Mouse (Mus musculus): ENCODE measurements around the gene Oaz1. TPM values are rescaled to one million over a fixed set of nuclear protein-coding genes. Genes with fewer than 3 reads are reported as not detected.
A peak's percentile ranks its signal among the peaks of the same experiment; 100 is the strongest.

Gene Oaz1
- polyA plus RNA-seq, 1 experiment from 2014 or later = 1,351 TPM

DNA sequence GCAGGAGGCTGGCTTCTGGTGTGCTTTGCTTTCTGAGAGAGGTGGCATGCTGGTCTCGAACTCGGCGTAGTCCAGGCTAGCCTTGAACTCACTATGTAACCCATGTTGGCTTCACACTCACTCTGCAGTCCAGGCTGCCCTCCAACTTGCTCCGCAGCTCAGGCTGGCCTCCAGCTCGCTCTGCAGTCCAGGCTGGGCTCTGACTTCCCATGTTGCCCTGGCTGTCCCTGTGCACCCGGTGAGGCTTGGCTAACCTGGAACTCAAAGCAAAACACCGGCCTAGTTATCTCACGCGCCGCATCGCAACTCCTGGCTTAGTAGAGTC is 29.3 kb downstream of the Oaz1 start:
- no peak overlapping the region for H3K27ac ChIP-seq (ENCODE audit: low read length)
- H3K27me3 ChIP-seq (replicated peaks; ENCODE audit: control insufficient read depth, insufficient read depth, low read length) = no peaks in the 10 kb centered on the region
- H3K4me2 ChIP-seq (ENCODE audit: low read length) = peak overlapping the region; percentile 99
- ATAC-seq = no peak
- WGBS = 25% methylated on average over 11 of the region's 11 CpGs
- no peaks in the 10 kb centered on the region for H3K9me3 ChIP-seq (ENCODE audit: control insufficient read depth, low read length)
- H3K4me1 ChIP-seq (replicated peaks; ENCODE audit: control insufficient read depth, insufficient read depth, low read length) = peaks cover 30% of the 10 kb centered on the region
- H3K9ac ChIP-seq (replicated peaks; ENCODE audit: low read depth, low read length) = peak overlapping the region; percentile 84
- H3K4me3 ChIP-seq (replicated peaks; ENCODE audit: low read length) = peak overlapping the region; percentile 69
- H3K36me3 ChIP-seq (ENCODE audit: control insufficient read depth, insufficient read depth) = peaks cover 16% of the 10 kb centered on the region

DNA sequence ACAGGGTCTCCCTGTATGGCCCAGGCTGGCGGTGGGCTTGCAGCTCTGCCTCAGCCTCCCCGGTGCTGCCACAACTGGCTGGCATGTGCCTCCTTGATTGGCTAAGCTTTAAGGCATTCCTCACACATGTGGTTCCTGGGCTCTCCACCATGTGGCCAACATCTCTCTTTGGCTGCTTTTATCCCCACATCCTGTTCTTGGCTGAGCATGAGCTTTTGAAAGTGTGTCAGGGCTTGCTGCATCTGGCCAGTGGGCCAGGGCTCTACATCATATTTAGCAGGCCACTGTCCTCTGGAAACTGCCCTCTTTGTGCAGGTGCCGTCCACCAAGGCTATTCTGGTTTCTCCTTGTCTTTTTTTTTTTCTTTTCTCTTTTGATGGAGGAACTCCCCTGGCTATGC is 29.8 kb downstream of the Oaz1 start:
- peak overlapping the region; percentile 99 for H3K4me2 ChIP-seq (ENCODE audit: low read length)
- WGBS = 64% methylated on average over 3 of the region's 3 CpGs
- no peak overlapping the region for H3K9ac ChIP-seq (replicated peaks; ENCODE audit: low read depth, low read length)
- no peaks in the 10 kb centered on the region for H3K27me3 ChIP-seq (replicated peaks; ENCODE audit: control insufficient read depth, insufficient read depth, low read length)
- H3K4me1 ChIP-seq (replicated peaks; ENCODE audit: control insufficient read depth, insufficient read depth, low read length) = peaks cover 30% of the 10 kb centered on the region
- ATAC-seq = no peak
- no peak overlapping the region for H3K27ac ChIP-seq (ENCODE audit: low read length)
- peaks cover 13% of the 10 kb centered on the region for H3K36me3 ChIP-seq (ENCODE audit: control insufficient read depth, insufficient read depth)
- H3K4me3 ChIP-seq (replicated peaks; ENCODE audit: low read length) = peak overlapping the region; percentile 69; the same call in 1 of the 2 replicates
- H3K9me3 ChIP-seq (ENCODE audit: control insufficient read depth, low read length) = no peaks in the 10 kb centered on the region

DNA sequence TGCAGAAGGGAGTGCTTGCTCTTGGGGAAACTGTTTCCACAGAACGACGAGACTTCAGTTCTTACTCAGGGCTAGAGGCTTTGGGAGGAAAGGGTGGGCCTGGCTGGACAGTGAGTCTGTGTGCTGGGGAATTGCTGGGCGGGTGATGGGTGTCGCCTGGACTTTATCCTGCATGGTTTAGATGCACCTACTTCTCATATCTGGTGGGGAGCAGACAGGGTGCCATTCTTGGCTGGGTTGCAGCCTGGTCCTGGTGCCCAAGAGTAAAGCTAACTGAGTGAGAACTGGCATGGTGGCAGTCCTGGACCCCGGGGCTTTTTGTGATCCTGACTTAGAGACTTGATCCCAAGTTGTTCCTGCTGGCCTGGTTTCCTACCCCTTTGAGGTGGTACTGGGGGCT is 30.5 kb downstream of the Oaz1 start:
- H3K4me2 ChIP-seq (ENCODE audit: low read length) = no peak overlapping the region
- peaks cover 10% of the 10 kb centered on the region for H3K36me3 ChIP-seq (ENCODE audit: control insufficient read depth, insufficient read depth)
- no peaks in the 10 kb centered on the region for H3K9me3 ChIP-seq (ENCODE audit: control insufficient read depth, low read length)
- H3K4me1 ChIP-seq (replicated peaks; ENCODE audit: control insufficient read depth, insufficient read depth, low read length) = peaks cover 30% of the 10 kb centered on the region
- 88% methylated on average over 5 of the region's 5 CpGs for WGBS
- no peaks in the 10 kb centered on the region for H3K27me3 ChIP-seq (replicated peaks; ENCODE audit: control insufficient read depth, insufficient read depth, low read length)
- H3K4me3 ChIP-seq (replicated peaks; ENCODE audit: low read length) = no peak overlapping the region
- no peak overlapping the region for H3K9ac ChIP-seq (replicated peaks; ENCODE audit: low read depth, low read length)
- no peak overlapping the region for H3K27ac ChIP-seq (ENCODE audit: low read length)
- ATAC-seq = no peak

DNA sequence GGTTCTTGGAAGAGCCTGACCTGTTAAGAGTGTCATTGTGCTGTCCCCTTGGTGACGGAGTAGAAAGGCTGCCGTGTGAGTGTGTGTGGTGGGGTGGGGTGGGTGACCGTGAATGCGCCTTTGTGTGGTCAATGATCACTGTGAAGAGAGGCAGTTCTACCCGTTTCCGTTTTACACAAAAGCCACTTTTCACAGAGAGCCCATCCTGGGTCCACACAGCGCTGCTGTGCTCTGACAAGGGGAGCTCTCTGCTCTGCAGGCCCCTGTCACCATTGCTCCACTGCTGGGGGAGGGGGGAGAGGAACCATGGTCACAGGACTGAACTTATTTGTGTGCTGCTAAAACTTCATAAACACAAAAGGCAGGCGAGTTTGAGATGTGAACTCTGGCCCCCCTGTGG is 30.9 kb downstream of the Oaz1 start:
- Histone ChIP-seq H3K9me3 (ENCODE audit: control insufficient read depth, low read length) (no peaks in the 10 kb centered on the region), H3K27ac (ENCODE audit: low read length) (no peak overlapping the region), H3K4me3 (replicated peaks; ENCODE audit: low read length) (no peak overlapping the region), H3K27me3 (replicated peaks; ENCODE audit: control insufficient read depth, insufficient read depth, low read length) (no peaks in the 10 kb centered on the region), H3K9ac (replicated peaks; ENCODE audit: low read depth, low read length) (no peak overlapping the region), H3K4me2 (ENCODE audit: low read length) (no peak overlapping the region), H3K36me3 (ENCODE audit: control insufficient read depth, insufficient read depth) (peaks cover 6% of the 10 kb centered on the region), H3K4me1 (replicated peaks; ENCODE audit: control insufficient read depth, insufficient read depth, low read length) (peaks cover 30% of the 10 kb centered on the region)
- ATAC-seq = no peak
- 38% methylated on average over 8 of the region's 8 CpGs for WGBS

DNA sequence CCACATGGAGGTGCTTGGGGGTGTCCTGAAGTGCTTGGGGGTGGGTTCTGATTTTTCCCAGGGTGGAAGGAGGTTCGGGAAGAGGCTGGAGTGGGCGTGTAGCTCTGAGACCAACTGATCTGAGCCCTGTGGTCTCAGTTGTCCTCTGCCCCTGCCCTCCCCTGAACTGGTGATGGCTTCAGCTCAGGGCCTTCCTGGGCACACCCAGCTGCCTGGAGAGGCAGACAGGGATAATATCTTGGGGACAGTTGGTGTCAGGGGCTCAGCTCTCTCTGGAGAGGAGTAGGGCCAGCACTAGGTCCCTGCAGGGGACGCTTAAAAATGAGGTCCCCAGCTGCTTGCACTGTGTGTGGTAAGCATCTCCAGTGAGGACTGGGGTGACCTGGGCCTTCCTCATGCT is 31.4 kb downstream of the Oaz1 start:
- no peak overlapping the region for H3K9ac ChIP-seq (replicated peaks; ENCODE audit: low read depth, low read length)
- no peaks in the 10 kb centered on the region for H3K9me3 ChIP-seq (ENCODE audit: control insufficient read depth, low read length)
- peaks cover 30% of the 10 kb centered on the region for H3K4me1 ChIP-seq (replicated peaks; ENCODE audit: control insufficient read depth, insufficient read depth, low read length)
- no peak overlapping the region for H3K4me2 ChIP-seq (ENCODE audit: low read length)
- no peak overlapping the region for H3K27ac ChIP-seq (ENCODE audit: low read length)
- no peaks in the 10 kb centered on the region for H3K27me3 ChIP-seq (replicated peaks; ENCODE audit: control insufficient read depth, insufficient read depth, low read length)
- WGBS = 63% methylated on average over 3 of the region's 3 CpGs
- no peak overlapping the region for H3K4me3 ChIP-seq (replicated peaks; ENCODE audit: low read length)
- H3K36me3 ChIP-seq (ENCODE audit: control insufficient read depth, insufficient read depth) = peaks cover 7% of the 10 kb centered on the region; the same call in 1 of the 2 replicates
- ATAC-seq = no peak

DNA sequence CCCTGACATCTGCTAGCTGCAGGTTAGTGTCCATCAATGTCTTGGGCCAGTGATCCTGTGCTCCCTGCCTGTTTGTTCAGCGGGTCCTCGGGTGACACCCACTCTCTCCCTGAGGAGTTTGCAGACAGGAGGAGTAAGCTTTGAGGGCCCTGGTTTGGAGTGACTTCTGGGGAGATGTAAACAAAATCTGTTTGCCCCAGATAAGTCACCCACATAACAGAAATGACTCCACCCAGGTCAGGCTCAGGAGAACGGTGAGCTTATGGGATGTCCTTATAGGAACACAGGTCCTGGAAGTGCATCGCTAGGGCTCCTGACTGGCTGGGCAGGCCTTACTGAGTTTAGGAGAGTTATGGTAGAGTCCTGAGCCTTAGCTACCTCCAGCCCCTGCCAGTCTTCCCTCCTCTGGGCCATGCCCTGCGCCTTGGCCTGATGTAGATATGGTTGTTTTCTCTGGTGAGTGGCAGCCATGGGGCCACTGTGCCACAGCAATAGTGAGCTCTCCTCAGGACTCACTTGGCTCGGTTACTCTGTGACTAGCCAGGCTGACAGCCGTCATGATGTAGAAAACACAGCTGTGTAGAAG is 32.0 kb downstream of the Oaz1 start:
- Histone ChIP-seq H3K27ac (ENCODE audit: low read length) (no peak overlapping the region), H3K4me3 (replicated peaks; ENCODE audit: low read length) (no peak overlapping the region), H3K4me2 (ENCODE audit: low read length) (no peak overlapping the region), H3K4me1 (replicated peaks; ENCODE audit: control insufficient read depth, insufficient read depth, low read length) (peaks cover 30% of the 10 kb centered on the region), H3K36me3 (ENCODE audit: control insufficient read depth, insufficient read depth) (peaks cover 10% of the 10 kb centered on the region; the same call in 1 of the 2 replicates), H3K27me3 (replicated peaks; ENCODE audit: control insufficient read depth, insufficient read depth, low read length) (no peaks in the 10 kb centered on the region), H3K9me3 (ENCODE audit: control insufficient read depth, low read length) (no peaks in the 10 kb centered on the region), H3K9ac (replicated peaks; ENCODE audit: low read depth, low read length) (no peak overlapping the region)
- ATAC-seq = no peak
- 90% methylated on average over 7 of the region's 7 CpGs for WGBS

DNA sequence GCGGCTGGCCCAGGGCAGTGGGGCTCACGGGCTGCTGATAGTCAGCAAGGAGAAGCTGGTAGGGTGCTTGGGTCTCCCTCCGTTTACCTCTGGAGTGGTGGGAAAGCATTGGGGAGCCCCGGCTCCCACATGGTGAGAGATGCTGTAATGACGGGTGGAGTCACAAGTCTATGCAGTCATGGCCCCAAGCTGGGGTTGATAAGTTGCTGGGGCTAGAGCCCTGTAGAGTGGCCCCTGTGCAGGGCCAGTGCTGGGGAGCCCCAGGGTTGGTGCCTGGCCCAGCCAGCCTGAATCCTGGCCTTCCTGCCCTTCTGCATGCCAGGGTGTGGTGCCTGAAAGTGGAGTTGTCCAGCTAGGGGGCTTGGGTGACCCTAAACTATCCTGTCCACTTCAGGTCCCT is 35.8 kb downstream of the Oaz1 start:
- Histone ChIP-seq H3K4me2 (ENCODE audit: low read length) (no peak overlapping the region), H3K4me3 (replicated peaks; ENCODE audit: low read length) (no peak overlapping the region), H3K36me3 (ENCODE audit: control insufficient read depth, insufficient read depth) (peaks cover 15% of the 10 kb centered on the region; the same call in 1 of the 2 replicates), H3K4me1 (replicated peaks; ENCODE audit: control insufficient read depth, insufficient read depth, low read length) (peaks cover 2% of the 10 kb centered on the region; the same call in 1 of the 2 replicates), H3K9me3 (ENCODE audit: control insufficient read depth, low read length) (no peaks in the 10 kb centered on the region), H3K9ac (replicated peaks; ENCODE audit: low read depth, low read length) (no peak overlapping the region), H3K27ac (ENCODE audit: low read length) (no peak overlapping the region), H3K27me3 (replicated peaks; ENCODE audit: control insufficient read depth, insufficient read depth, low read length) (no peaks in the 10 kb centered on the region)
- no peak for ATAC-seq
- WGBS = 93% methylated on average over 5 of the region's 5 CpGs

DNA sequence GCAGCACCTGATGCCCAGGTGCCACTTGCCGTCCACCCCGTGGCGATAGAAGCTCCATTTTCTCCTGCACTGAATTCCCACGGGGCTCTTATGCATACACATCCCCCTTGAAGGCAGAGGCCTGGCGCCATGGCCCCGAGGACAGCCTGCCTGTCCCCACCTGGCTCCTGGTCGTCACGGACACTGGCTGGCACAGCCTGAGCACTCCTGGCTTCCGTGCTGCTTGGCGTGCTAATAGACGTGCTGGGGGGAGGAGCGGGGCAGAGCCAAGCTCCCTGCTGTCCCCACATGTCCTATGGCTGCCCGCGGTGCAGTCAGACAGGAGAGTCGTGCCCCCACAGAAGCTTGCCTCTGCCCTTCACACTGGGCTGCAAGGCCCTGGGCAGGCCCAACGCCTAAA is 38.0 kb downstream of the Oaz1 start:
- peaks cover 15% of the 10 kb centered on the region; the same call in 1 of the 2 replicates for H3K36me3 ChIP-seq (ENCODE audit: control insufficient read depth, insufficient read depth)
- H3K27me3 ChIP-seq (replicated peaks; ENCODE audit: control insufficient read depth, insufficient read depth, low read length) = no peaks in the 10 kb centered on the region
- H3K9ac ChIP-seq (replicated peaks; ENCODE audit: low read depth, low read length) = no peak overlapping the region
- 83% methylated on average over 16 of the region's 16 CpGs for WGBS
- ATAC-seq = no peak
- no peaks in the 10 kb centered on the region for H3K9me3 ChIP-seq (ENCODE audit: control insufficient read depth, low read length)
- H3K27ac ChIP-seq (ENCODE audit: low read length) = no peak overlapping the region
- H3K4me1 ChIP-seq (replicated peaks; ENCODE audit: control insufficient read depth, insufficient read depth, low read length) = no peaks in the 10 kb centered on the region
- no peak overlapping the region for H3K4me2 ChIP-seq (ENCODE audit: low read length)
- H3K4me3 ChIP-seq (replicated peaks; ENCODE audit: low read length) = no peak overlapping the region

DNA sequence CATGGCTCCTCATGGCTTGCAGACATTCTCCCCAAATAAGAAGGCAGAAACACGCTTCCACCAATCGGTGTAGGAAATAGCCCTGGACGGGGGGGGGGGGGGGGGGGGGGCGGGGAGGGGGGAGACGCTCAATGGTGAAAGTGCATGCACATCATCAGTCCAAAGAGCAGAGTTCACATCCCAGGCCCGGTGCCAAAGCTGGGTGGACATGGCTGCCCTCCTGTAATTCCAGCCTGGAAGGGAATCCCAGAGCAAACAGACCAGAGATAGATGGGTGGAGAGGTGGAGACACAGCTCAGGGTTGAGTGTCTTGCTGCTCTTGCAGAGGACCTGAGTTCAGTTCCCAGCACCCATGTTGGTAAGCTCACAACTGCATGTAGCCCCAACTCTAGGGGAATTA is 44.5 kb downstream of the Oaz1 start:
- H3K36me3 ChIP-seq (ENCODE audit: control insufficient read depth, insufficient read depth) = no peaks in the 10 kb centered on the region; the same call in 1 of the 2 replicates
- no peak overlapping the region for H3K4me3 ChIP-seq (replicated peaks; ENCODE audit: low read length)
- no peak overlapping the region for H3K27ac ChIP-seq (ENCODE audit: low read length)
- no peak overlapping the region for H3K4me2 ChIP-seq (ENCODE audit: low read length)
- H3K27me3 ChIP-seq (replicated peaks; ENCODE audit: control insufficient read depth, insufficient read depth, low read length) = no peaks in the 10 kb centered on the region
- 67% methylated on average over 2 of the region's 6 CpGs for WGBS
- no peak overlapping the region for H3K9ac ChIP-seq (replicated peaks; ENCODE audit: low read depth, low read length)
- H3K9me3 ChIP-seq (ENCODE audit: control insufficient read depth, low read length) = no peaks in the 10 kb centered on the region
- ATAC-seq = no peak
- H3K4me1 ChIP-seq (replicated peaks; ENCODE audit: control insufficient read depth, insufficient read depth, low read length) = no peaks in the 10 kb centered on the region

DNA sequence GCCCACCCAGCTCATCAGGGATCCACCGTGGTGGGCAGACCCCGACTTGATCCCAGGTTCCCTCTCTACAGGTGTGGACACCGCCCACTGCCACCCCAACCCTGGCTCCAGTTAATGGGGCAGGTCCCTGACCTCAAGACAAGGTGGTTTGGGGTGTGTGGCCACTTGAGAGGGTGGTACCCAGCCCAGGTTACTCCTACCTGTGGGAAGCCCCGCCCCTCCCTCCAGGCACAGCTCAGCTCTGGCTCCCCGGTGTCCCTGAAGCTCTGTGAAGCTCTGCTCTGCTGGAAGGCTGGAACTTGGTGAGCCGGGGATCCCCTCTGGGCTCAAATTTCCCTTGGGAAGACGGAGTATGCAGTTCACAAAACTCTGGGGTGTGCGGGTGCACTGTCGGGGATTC is 45.1 kb downstream of the Oaz1 start, which contains the start of gene Tmprss9:
Tmprss9 (plus strand) TSS at position 268 of the 400 bp plus-strand sequence.
- no peak within 1 kb of the TSS for H3K27ac ChIP-seq (ENCODE audit: low read length)
- no peak within 1 kb of the TSS for H3K4me3 ChIP-seq (replicated peaks; ENCODE audit: low read length)
- H3K4me2 ChIP-seq (ENCODE audit: low read length) = no peak within 1 kb of the TSS
- no peak for ATAC-seq
- WGBS = 32% methylated on average over 9 of the region's 9 CpGs
- no peaks in the 10 kb centered on the region; the same call in 1 of the 2 replicates for H3K36me3 ChIP-seq (ENCODE audit: control insufficient read depth, insufficient read depth)
- no peaks in the 10 kb centered on the region for H3K4me1 ChIP-seq (replicated peaks; ENCODE audit: control insufficient read depth, insufficient read depth, low read length)
- no peaks in the 10 kb centered on the region for H3K27me3 ChIP-seq (replicated peaks; ENCODE audit: control insufficient read depth, insufficient read depth, low read length)
- H3K9ac ChIP-seq (replicated peaks; ENCODE audit: low read depth, low read length) = no peak within 1 kb of the TSS
- no peaks in the 10 kb centered on the region for H3K9me3 ChIP-seq (ENCODE audit: control insufficient read depth, low read length)
